Mouse (Mus musculus) liver, embryonic 15.5 days (tissue): ENCODE data around the gene Dhrs4. TPM values are rescaled to one million over a fixed set of nuclear protein-coding genes. Genes with fewer than 3 reads are reported as not detected.
A peak's percentile ranks its signal among the peaks of the same experiment; 100 is the strongest.

ENCODE experiments used
- ATAC-seq: fragments of 200-750 bp; cut with Nextera tagmentation; 2 replicates; pipeline ENCODE4 v1.8.0; 2017; ENCODE audit warnings: moderate number of reproducible peaks, mild to moderate bottlenecking, moderate library complexity; ENCODE audit not compliant: insufficient read depth
- H3K27ac ChIP-seq: fragments of 300-500 bp; sonication (generic); replicated peaks from 2 replicates; pipeline ENCODE4 v1.5.1; 2015; ENCODE audit warnings: mild to moderate bottlenecking, inconsistent platforms
- H3K27me3 ChIP-seq: fragments of 300-500 bp; sonication (generic); 2 replicates; pipeline ENCODE4 v1.6.1; 2015; ENCODE audit warnings: mild to moderate bottlenecking, inconsistent platforms
- H3K36me3 ChIP-seq: fragments of 300-500 bp; sonication (generic); replicated peaks from 2 replicates; pipeline ENCODE4 v1.6.1; 2015; ENCODE audit warnings: moderate library complexity, mild to moderate bottlenecking, inconsistent platforms
- H3K4me1 ChIP-seq: fragments of 300-500 bp; sonication (generic); replicated peaks from 2 replicates; pipeline ENCODE4 v1.6.1; 2015; ENCODE audit warnings: inconsistent platforms
- H3K4me2 ChIP-seq: fragments of 300-500 bp; sonication (generic); 2 replicates; pipeline ENCODE4 v1.6.1; 2015; ENCODE audit warnings: moderate library complexity, mild to moderate bottlenecking, inconsistent platforms
- H3K4me3 ChIP-seq: fragments of 300-500 bp; sonication (generic); replicated peaks from 2 replicates; pipeline ENCODE4 v1.5.1; 2015; ENCODE audit warnings: mild to moderate bottlenecking, inconsistent platforms
- H3K9ac ChIP-seq: fragments of 300-500 bp; sonication (generic); 2 replicates; pipeline ENCODE4 v1.6.1; 2015; ENCODE audit warnings: moderate library complexity, mild to moderate bottlenecking, inconsistent platforms
- H3K9me3 ChIP-seq: fragments of 300-500 bp; sonication (generic); replicated peaks from 2 replicates; pipeline ENCODE4 v1.6.1; 2016; ENCODE audit warnings: inconsistent platforms
- WGBS: fragments of 180-500 bp; shearing (Covaris S2); methylation state at CpG from one replicate; pipeline ENCODE4 v1.1.7; 2015; ENCODE audit warnings: mixed read lengths; ENCODE audit not compliant: insufficient replicate concordance; 5-methylcytosine and 5-hydroxymethylcytosine counted together
- polyA plus RNA-seq: library from polyadenylated mRNA; unstranded; fragments of >200 nt; fragmentation: Nextera tagmentation; extraction: Ambion mirVana; gene quantifications from 2 replicates; pipeline ENCODE4 v1.2.1, GENCODE M21; 2015

Gene Dhrs4
- polyA plus RNA-seq, 1 experiment from 2014 or later: 77.8 TPM

GRCm38 (mm10) chr14:55484430-55485085 lies 6.0 kb downstream of the Dhrs4 start:
- no peak overlapping the region for H3K4me2 ChIP-seq
- peaks cover 26% of the 10 kb centered on the region for H3K4me1 ChIP-seq
- no peak overlapping the region for H3K4me3 ChIP-seq
- no peak overlapping the region for H3K27ac ChIP-seq
- H3K9me3 ChIP-seq: no peaks in the 10 kb centered on the region
- ATAC-seq: no peak
- peaks cover under 1% of the 10 kb centered on the region; the same call in 1 of the 2 replicates for H3K27me3 ChIP-seq
- WGBS: 72% methylated on average over 5 of the region's 5 CpGs
- no peak overlapping the region for H3K9ac ChIP-seq
- peaks cover 53% of the 10 kb centered on the region for H3K36me3 ChIP-seq

DNA sequence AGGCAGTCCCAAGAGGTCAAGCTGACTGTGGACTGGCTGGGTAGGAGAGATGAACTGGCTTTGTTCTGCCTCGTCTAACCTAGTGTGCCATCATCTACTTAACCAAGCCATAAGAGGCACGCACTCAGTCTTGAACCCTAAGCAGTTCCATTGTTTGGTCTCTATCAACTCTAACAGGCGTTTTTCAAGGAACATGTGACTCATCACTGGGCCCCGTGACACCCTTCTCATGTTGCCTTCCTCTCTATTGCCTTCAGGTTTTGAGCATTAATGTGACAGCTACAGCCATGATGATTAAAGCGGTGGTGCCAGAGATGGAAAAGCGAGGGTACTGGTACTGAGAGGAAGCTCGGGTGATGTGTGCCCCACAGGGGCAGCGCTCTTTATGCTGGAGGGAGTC lies 8.3 kb downstream of the Dhrs4 start:
- 69% methylated on average over 8 of the region's 8 CpGs for WGBS
- H3K27me3 ChIP-seq: peaks cover 18% of the 10 kb centered on the region
- peaks cover 27% of the 10 kb centered on the region for H3K4me1 ChIP-seq
- no peak for ATAC-seq
- H3K27ac ChIP-seq: no peak overlapping the region
- no peak overlapping the region for H3K4me2 ChIP-seq
- no peak overlapping the region for H3K9ac ChIP-seq
- peaks cover 34% of the 10 kb centered on the region for H3K36me3 ChIP-seq
- H3K9me3 ChIP-seq: no peaks in the 10 kb centered on the region
- no peak overlapping the region for H3K4me3 ChIP-seq

DNA sequence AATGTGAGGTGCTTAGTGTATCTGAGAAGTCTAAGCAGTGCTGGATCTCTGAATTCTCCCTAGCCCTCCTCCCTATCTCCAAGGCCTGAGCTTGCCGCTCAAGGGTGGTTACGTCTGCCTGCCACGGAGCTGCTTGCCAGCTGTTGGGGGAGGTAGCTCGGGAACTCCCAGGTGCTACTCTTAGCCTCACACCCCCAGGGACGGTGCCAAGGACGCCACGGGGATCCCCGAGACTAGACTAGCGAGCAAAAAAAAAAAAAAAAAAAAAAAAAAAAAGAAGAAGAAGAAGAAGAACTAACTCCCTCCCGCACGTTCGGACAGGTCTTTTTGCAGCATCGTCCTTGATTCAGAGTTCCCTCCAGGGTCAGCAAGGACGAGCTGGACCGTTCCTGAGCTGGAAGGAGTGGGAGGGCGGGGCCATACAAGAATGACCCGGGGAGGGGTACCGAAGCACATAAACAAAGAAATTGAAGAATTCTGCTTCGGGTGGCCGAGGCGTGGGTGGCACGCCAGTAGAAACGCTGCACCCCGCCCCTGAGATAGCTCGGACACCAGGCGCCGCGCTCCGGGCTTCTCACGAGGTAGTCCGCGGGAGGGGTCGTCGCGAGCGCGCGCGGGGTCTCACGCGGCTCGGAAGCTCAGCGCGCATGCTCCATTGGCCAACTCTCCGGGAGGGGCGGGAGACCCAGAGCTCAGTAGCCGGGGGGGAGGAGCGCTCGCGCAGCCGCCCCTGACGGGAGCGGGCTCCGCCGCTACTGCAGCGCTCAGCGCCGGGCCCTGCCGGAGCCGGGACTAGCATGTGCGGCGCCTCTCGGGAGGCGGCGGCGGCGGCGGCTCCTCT lies 12.0 kb downstream of the Dhrs4 start, which contains the start of gene Carmil3:
TSS of gene Carmil3 (plus strand) at position 291 of the 841 bp plus-strand sequence.
- H3K27ac ChIP-seq: peak within 1 kb of the TSS; percentile 60
- H3K27me3 ChIP-seq: peaks cover 18% of the 10 kb centered on the region
- H3K4me3 ChIP-seq: peak within 1 kb of the TSS; percentile 70
- peak within 1 kb of the TSS; percentile 63 for H3K9ac ChIP-seq
- WGBS: under 1% methylated on average over 67 of the region's 68 CpGs
- peaks cover 32% of the 10 kb centered on the region for H3K4me1 ChIP-seq
- H3K36me3 ChIP-seq: peaks cover 19% of the 10 kb centered on the region
- no peaks in the 10 kb centered on the region for H3K9me3 ChIP-seq
- H3K4me2 ChIP-seq: peak within 1 kb of the TSS; percentile 100
- peak; percentile 60 for ATAC-seq

DNA sequence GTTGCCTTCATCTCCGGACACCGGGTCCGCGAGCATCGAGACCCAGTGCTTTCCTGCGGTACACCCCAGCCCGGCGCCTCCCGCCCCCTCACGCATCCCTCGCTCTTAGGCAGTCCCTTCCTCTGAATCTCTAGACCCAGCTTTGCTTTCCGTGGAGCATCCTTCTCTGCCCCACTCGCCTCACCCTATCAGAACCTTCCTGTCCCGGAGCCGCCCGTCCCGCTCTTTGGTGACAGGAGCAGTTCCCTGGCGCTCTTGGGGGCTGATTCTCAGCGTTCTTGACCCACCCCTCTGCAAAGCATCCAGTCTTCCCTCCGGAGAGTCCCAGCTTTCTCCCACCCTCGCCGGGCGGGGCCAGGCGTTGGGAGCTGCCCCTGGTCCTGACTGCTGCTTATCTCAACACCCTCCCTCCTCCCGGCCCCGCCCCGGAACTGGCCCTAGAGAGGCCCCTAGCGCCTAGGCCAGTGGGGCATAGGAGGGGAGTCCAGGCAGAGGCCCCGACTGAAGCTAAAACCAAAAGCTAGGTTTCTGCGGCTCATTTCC lies 12.8 kb downstream of the Dhrs4 start:
- peak; percentile 90 for ATAC-seq
- WGBS: 1% methylated on average over 30 of the region's 30 CpGs
- Histone ChIP-seq H3K4me2 (peak overlapping the region; percentile 100), H3K4me3 (peak overlapping the region; percentile 70), H3K9me3 (no peaks in the 10 kb centered on the region), H3K4me1 (peaks cover 32% of the 10 kb centered on the region), H3K27me3 (peaks cover 18% of the 10 kb centered on the region), H3K36me3 (peaks cover 11% of the 10 kb centered on the region), H3K9ac (peak overlapping the region; percentile 63), H3K27ac (peak overlapping the region; percentile 60)

DNA sequence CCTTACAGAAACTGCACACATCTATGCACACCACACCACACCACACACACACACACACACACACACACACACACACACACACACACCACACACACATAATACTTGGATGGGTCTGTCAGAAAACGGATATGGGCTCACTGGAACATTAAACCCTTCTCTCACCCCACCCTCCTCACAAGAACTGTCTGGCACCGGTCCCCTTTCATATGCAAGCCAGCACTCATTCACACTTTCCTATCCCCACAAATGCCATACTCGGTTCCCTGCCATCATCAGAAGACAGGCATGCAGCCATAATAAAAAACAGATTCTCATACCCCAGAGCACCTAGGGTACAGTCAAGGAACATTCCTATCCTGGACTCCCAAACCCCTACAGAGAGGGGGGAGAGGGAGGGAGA lies 13.5 kb downstream of the Dhrs4 start:
- no peak overlapping the region for H3K27ac ChIP-seq
- no peaks in the 10 kb centered on the region for H3K9me3 ChIP-seq
- H3K4me2 ChIP-seq: peak overlapping the region; percentile 100
- ATAC-seq: no peak
- peaks cover 7% of the 10 kb centered on the region for H3K36me3 ChIP-seq
- WGBS: 32% methylated on average over 3 of the region's 3 CpGs
- H3K4me3 ChIP-seq: no peak overlapping the region
- no peak overlapping the region for H3K9ac ChIP-seq
- peaks cover 18% of the 10 kb centered on the region for H3K27me3 ChIP-seq
- peaks cover 32% of the 10 kb centered on the region for H3K4me1 ChIP-seq

DNA sequence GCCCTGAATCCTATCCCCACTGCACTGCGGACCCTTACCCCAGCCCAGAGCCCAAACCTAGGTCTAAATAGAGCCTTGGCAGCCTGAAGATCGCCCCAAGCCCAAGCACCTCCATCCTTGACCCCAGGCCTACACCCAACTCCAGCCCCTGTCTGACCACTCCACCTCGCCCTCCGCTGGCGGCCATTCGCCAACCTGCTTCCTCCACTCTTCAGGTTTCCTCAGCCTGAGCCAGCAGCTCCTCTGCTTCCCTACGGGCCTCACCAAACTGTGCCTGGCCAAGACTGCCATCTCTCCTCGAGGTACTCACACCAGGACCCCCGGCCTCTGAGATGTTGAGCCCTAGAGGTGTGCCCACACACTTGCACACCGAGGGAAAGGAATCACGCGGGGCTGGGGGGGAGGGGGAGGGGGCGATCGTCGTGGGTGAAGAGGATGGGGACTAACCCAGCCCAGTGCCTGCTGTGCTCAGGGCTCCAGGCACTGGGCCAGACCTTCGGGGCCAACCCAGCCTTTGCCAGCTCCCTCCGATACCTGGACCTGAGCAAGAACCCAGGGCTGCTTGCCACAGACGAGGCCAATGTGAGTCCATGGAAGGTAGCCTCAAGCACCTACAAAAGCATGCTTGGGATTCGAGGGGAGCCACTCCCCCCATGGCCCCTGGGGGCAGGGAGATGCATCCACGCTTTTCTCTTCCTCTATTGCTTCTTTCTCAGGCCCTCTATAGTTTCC lies 17.1 kb downstream of the Dhrs4 start:
- H3K9ac ChIP-seq: no peak overlapping the region

DNA sequence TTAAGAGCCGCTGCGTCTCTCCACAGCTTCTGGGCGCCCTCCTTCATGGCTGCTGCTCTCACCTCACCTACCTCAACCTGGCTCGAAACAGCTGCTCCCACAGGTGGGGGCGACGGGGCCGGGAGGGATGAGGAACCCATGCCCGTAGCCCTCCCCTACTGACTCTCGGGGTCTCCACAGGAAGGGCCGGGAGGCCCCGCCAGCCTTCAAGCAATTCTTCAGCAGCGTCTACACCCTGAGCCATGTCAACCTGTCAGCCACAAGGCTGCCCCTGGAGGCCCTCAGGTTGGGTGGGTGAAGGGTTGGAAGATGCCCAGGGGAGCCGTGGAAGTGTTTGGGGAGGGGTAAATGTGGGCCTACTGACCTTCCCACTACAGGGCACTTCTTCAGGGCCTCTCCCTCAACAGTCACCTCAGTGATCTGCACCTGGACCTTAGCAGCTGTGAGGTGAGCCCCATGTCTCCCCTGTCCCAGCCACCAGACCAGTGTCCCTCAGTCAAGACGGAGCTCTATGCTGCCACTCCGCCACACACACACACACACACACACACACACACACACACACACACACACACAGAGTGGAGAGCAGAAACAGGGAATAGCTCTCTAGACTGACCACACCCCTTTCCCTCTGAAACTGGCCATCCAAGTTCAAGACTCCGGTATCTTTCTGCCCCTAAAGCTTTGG lies 18.3 kb downstream of the Dhrs4 start:
- H3K36me3 ChIP-seq: no peaks in the 10 kb centered on the region
- H3K9me3 ChIP-seq: no peaks in the 10 kb centered on the region
- ATAC-seq: peak; percentile 6; the same call in 1 of the 2 replicates
- H3K9ac ChIP-seq: no peak overlapping the region
- peaks cover 12% of the 10 kb centered on the region for H3K4me1 ChIP-seq
- 67% methylated on average over 16 of the region's 16 CpGs for WGBS
- no peak overlapping the region for H3K27ac ChIP-seq
- no peak overlapping the region for H3K4me3 ChIP-seq
- H3K27me3 ChIP-seq: no peaks in the 10 kb centered on the region
- H3K4me2 ChIP-seq: no peak overlapping the region

More for the DNA sequence above, 17.1 kb downstream of the Dhrs4 start:
- WGBS: 60% methylated on average over 20 of the region's 20 CpGs
- ATAC-seq: no peak
- Histone ChIP-seq H3K4me1 (peaks cover 25% of the 10 kb centered on the region), H3K27me3 (peaks cover 7% of the 10 kb centered on the region), H3K9me3 (no peaks in the 10 kb centered on the region), H3K4me2 (no peak overlapping the region), H3K27ac (no peak overlapping the region), H3K36me3 (no peaks in the 10 kb centered on the region), H3K4me3 (no peak overlapping the region)

DNA sequence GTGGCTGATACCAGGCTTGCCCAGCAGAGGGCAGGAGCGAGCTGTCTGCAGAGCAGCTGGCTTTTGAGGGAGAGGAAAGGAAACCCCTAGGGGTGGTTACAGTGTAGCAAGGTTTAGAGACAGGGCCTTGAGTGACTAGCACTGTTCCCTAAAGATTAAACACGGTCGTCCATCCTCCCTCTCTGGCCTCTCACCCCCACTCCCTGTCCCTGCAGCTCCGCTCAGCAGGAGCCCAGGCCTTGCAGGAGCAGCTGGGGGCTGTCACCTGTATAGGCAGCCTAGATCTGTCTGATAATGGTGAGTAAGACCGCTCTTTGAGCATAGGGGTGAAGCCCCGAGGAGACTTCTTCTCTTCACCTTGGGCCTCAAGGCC lies 18.9 kb downstream of the Dhrs4 start:
- H3K9me3 ChIP-seq: no peaks in the 10 kb centered on the region
- peaks cover 7% of the 10 kb centered on the region for H3K4me1 ChIP-seq
- no peaks in the 10 kb centered on the region for H3K27me3 ChIP-seq
- no peak overlapping the region for H3K4me2 ChIP-seq
- no peak overlapping the region for H3K9ac ChIP-seq
- H3K36me3 ChIP-seq: no peaks in the 10 kb centered on the region
- H3K27ac ChIP-seq: no peak overlapping the region
- ATAC-seq: peak; percentile 24; the same call in 1 of the 2 replicates
- 24% methylated on average over 6 of the region's 6 CpGs for WGBS
- H3K4me3 ChIP-seq: no peak overlapping the region

DNA sequence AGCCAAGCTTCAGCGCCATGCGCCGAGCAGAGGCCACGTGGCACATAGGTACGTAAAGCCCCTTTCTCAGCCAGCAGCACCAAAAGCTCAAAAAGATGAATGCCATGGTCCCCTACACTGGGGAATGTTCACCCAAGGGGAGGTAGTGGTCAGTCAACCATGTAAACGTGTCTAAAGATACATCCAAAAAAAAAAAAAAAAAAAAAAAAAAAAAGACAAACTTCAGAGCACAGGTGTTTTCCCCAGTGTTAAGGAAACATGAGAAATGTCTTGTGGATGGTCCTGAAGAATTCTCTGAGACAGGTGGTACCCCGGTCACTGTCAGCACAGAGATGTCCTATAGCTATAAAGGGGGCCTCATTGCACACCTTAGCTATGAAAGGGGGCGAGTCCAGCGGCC lies 27.1 kb downstream of the Dhrs4 start:
- Histone ChIP-seq H3K36me3 (no peaks in the 10 kb centered on the region), H3K9me3 (no peaks in the 10 kb centered on the region), H3K4me1 (no peaks in the 10 kb centered on the region), H3K27me3 (peaks cover 26% of the 10 kb centered on the region), H3K4me3 (no peak overlapping the region), H3K9ac (no peak overlapping the region), H3K27ac (no peak overlapping the region), H3K4me2 (no peak overlapping the region)
- WGBS: 73% methylated on average over 9 of the region's 9 CpGs
- no peak for ATAC-seq

- no peak for ATAC-seq
- 47% methylated on average over 7 of the region's 7 CpGs for WGBS
- H3K27me3 ChIP-seq: peaks cover 48% of the 10 kb centered on the region
Observed at GRCm38 (mm10) chr14:55507801-55508200, 29.2 kb downstream of the Dhrs4 start.

More at GRCm38 (mm10) chr14:55507801-55508200, 29.2 kb downstream of the Dhrs4 start:
- Histone ChIP-seq H3K27ac (no peak overlapping the region), H3K9me3 (no peaks in the 10 kb centered on the region), H3K36me3 (no peaks in the 10 kb centered on the region), H3K9ac (no peak overlapping the region), H3K4me3 (no peak overlapping the region), H3K4me1 (no peaks in the 10 kb centered on the region), H3K4me2 (no peak overlapping the region)
